Mouse (Mus musculus) C2C12 (cell line): ENCODE results near the gene Nxpe4.

ENCODE experiments used
- CEBPB ChIP-seq: IDR thresholded peaks from one replicate; pipeline ENCODE4 v1.6.1; 2011; ENCODE audit warnings: low read depth, mild to moderate bottlenecking, control low read depth, moderate library complexity
- CTCF ChIP-seq: IDR thresholded peaks from one replicate; pipeline ENCODE4 v1.5.1; 2011; ENCODE audit not compliant: control insufficient read depth, insufficient read depth, insufficient read length
- MYOG ChIP-seq: IDR thresholded peaks from one replicate; pipeline ENCODE4 v1.6.1; 2011; ENCODE audit not compliant: control insufficient read depth, insufficient read length; ENCODE audit errors: extremely low read depth
- USF1 ChIP-seq: IDR thresholded peaks from one replicate; pipeline ENCODE4 v1.6.1; 2011; ENCODE audit warnings: low read depth, mild to moderate bottlenecking, control low read depth, moderate library complexity

GRCm38 (mm10) chr9:48362743-48363142 is 200.9 kb downstream of the Nxpe4 start:
- TF ChIP-seq CTCF = no peak
- TF ChIP-seq MYOG = no peak
- TF ChIP-seq CEBPB = no peak
- TF ChIP-seq USF1 = no peak
